Mouse (Mus musculus) neutrophil, adult 5-6 weeks (primary cell): Measurements from ENCODE around the gene Ston1. TPM values are rescaled to one million over a fixed set of nuclear protein-coding genes. Genes with fewer than 3 reads are reported as not detected.

Source experiments
- ATAC-seq: fragments of 151-379, 151-347 bp; 2 replicates; pipeline ENCODE4 v1.8.0; 2017; ENCODE audit warnings: mild to moderate bottlenecking, moderate TSS enrichment; ENCODE audit not compliant: insufficient number of reproducible peaks, poor library complexity, low FRiP score, severe bottlenecking; ENCODE audit errors: extremely low read depth
- total RNA-seq: library from RNA; stranded (forward); fragments of 200-1000 nt; gene quantifications from 2 replicates; pipeline ENCODE4 v1.2.3, GENCODE M21; 2017

Gene Ston1
- not detected in 2 replicates for total RNA-seq

- ATAC-seq: peak; percentile 85
Measured at GRCm38 (mm10) chr17:88597222-88598055, at the start of gene Ston1. Ston1 (plus strand) TSS chr17:88597684.

GRCm38 (mm10) chr17:88549411-88550191 is 47.9 kb upstream of the Ston1 start:
- no peak for ATAC-seq

- no peak for ATAC-seq
Measured at GRCm38 (mm10) chr17:88550351-88550750, 47.1 kb upstream of the Ston1 start.

GRCm38 (mm10) chr17:88550981-88551940 is 46.2 kb upstream of the Ston1 start:
- peak; percentile 29 for ATAC-seq

- no peak for ATAC-seq
Measured at GRCm38 (mm10) chr17:88552556-88552955, 44.9 kb upstream of the Ston1 start.

GRCm38 (mm10) chr17:88553001-88553449 is 44.5 kb upstream of the Ston1 start:
- no peak; the same call in 1 of the 2 replicates for ATAC-seq

- ATAC-seq: no peak
Measured at GRCm38 (mm10) chr17:88553473-88554087, 43.9 kb upstream of the Ston1 start.

GRCm38 (mm10) chr17:88556176-88556575 is 41.3 kb upstream of the Ston1 start:
- no peak for ATAC-seq

- ATAC-seq: peak; percentile 33; the same call in 1 of the 2 replicates
Measured at GRCm38 (mm10) chr17:88556688-88557087, 40.8 kb upstream of the Ston1 start.

- no peak for ATAC-seq
Measured at GRCm38 (mm10) chr17:88558168-88558842, 39.2 kb upstream of the Ston1 start.

- ATAC-seq: no peak
Measured at GRCm38 (mm10) chr17:88563611-88564010, 33.9 kb upstream of the Ston1 start.

GRCm38 (mm10) chr17:88569807-88570540 is 27.5 kb upstream of the Ston1 start:
- no peak for ATAC-seq

GRCm38 (mm10) chr17:88570784-88571183 is 26.7 kb upstream of the Ston1 start:
- no peak for ATAC-seq

GRCm38 (mm10) chr17:88574811-88575210 is 22.7 kb upstream of the Ston1 start:
- no peak for ATAC-seq

- no peak for ATAC-seq
Measured at GRCm38 (mm10) chr17:88578522-88579242, 18.8 kb upstream of the Ston1 start.

GRCm38 (mm10) chr17:88580556-88580955 is 16.9 kb upstream of the Ston1 start:
- no peak for ATAC-seq
